Mouse (Mus musculus): ENCODE measurements around the gene Eid1.

Gene Eid1

DNA sequence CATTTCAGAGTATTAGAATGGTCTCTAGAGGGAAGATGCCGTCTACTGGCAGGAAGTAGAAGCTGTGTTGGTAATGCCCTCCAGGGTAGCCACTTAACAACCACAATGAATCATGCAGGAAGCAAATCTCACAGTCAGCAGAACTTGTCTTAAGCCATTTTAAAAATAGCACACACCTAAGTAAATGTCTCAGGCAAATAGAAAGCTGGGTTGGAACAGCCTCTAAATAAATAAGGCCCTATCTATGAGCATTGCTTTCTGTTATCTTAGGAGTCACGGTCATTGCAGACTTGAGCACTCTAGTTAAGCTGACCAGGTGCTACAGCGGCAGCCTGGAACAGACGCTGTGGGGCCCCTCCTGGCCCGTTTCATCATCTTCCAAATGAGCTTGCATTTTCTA, 5.7 kb upstream of the Eid1 start:
- DNase-seq (ENCODE audit: extremely low read depth, low read depth, low spot score): no peak

DNA sequence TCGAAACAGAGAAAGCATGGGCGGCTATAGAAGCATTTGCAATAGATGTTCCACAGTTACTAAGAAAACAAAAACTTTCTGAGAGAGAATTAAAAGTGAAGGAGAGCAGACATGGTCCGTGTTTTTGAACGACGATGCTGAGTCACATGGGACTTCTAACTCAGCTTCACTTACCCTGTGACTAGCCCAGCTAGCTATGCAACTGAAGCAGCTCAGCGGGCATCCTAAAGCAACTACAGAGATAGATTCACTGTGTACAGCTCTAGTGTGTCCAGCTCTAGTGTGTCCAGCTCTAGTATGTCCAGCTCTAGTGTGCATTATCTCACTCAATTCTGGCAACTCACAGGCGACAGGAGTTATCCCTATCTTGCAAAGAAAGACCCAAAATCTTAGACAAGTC, 5.2 kb upstream of the Eid1 start:
- DNase-seq (ENCODE audit: extremely low read depth, low read depth, low spot score): no peak

DNA sequence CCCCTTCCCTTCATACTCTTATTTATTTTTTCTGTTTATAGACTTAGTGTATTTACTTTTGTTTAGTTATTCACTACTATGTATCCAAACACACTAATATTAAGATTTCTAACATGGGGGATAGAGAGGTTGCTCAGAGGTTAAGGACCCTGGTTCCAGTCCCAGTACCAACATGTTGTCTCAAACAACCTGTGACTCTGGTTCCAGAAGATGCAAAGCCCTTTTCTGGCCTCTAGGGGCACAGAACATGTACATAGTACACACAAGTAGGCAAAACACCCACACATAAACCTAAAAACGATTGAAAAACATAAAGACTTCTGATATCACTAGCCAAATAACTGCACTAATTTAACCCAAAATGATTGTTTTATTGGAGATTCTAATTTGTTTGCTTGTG, 2.0 kb upstream of the Eid1 start:
- no peak for DNase-seq (ENCODE audit: extremely low read depth, low read depth, low spot score)

DNA sequence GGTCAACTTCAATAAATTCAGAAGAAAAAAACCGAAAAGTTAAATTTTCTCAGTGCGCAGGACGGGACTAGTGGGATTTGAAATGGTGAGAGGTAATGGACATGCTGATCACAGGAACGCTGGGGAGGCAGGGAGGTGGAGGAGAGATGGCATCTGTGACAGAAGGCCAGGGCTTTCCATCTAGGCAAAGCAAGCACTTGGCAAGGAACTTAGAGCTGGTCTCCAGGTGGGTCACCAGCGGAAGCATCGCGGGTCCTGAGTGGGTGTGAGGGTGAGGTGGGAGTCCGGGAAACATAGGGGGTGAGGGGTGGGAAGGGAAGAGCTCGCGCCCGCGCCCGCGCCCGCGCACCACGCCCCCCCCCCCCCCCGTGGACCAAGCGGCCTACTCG, 333 bp upstream of the Eid1 start:
- DNase-seq (ENCODE audit: extremely low read depth, low read depth, low spot score): no peak

DNA sequence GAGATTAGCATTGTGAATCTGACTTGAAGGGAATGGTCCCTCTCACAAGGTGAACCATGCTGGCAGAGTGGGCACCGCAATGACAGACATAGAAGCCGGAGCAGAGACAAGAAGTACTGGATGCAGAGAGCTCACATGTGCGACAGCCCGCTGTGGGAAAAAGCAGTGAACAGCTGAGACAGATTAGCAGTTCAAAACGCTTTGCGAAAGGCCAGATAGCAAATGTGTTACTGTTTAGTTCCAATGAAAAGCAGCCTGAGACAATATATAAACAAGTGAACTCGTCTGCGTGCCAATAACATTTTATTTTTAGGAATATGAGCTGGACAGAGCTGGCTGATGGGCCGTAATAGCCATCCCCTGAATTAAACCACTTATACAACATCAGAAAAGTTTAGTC, 8.9 kb downstream of the Eid1 start:
- DNase-seq (ENCODE audit: extremely low read depth, low read depth, low spot score): no peak

DNA sequence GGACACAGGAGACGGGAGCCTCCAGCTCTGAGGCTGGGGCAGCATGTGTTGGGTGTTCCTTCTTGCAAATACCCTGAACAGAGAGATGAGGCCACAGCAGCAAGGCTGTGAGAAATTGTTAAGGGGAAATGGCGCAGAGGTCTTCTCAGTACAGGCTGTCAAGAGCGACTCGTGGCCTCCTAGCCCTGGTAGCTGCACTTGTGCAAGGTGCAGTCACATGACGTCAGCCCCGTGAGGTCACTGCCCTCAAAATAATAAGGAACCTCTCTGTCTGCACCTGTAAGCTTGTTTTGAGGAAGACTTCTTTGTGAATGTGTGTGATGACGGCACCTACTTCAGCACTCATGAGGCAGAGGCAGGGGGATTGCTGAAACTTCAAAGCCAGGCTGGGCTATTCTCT, 11.0 kb downstream of the Eid1 start:
- no peak for DNase-seq (ENCODE audit: extremely low read depth, low read depth, low spot score)

DNA sequence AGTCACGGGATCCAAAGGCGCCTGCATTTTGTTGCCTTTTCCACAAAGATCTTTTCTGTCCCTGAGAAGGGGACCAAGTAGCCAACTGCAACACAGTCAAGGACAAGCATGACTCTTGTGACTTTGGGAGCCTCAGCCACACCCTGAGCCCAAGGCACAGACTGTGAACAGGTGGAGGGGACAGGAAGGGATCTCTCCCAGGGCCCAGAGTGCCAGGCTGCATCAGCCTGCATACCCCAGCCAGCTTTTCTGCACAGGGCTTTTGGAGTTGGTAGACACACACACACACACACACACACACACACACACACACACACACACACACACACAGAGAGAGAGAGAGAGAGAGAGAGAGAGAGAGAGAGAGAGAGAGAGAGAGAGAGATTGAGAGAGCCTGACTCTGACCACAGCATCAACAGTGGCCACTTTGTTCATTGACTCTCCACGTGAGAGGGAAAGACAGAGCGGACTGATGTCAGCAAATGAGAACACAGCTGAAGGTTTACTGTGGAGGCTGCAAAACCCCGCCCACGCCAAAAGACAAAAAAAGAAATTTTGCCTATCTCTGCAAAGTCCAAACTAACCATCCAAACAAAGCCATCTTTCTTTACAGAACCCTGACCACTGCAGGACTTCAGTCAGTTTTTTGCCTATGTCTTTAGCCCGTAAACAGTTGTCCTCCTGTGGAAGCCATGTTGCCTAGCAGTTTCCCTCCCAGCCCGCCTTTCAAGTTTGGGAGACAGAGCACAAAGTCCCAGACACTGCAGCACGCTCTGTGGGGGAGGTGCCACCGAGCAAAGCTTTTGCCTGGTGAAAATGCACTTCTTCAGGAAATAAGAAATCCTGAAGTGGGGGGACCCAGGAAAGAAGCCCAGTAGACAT, 11.9 kb downstream of the Eid1 start:
- DNase-seq (ENCODE audit: extremely low read depth, low read depth, low spot score): no peak

DNA sequence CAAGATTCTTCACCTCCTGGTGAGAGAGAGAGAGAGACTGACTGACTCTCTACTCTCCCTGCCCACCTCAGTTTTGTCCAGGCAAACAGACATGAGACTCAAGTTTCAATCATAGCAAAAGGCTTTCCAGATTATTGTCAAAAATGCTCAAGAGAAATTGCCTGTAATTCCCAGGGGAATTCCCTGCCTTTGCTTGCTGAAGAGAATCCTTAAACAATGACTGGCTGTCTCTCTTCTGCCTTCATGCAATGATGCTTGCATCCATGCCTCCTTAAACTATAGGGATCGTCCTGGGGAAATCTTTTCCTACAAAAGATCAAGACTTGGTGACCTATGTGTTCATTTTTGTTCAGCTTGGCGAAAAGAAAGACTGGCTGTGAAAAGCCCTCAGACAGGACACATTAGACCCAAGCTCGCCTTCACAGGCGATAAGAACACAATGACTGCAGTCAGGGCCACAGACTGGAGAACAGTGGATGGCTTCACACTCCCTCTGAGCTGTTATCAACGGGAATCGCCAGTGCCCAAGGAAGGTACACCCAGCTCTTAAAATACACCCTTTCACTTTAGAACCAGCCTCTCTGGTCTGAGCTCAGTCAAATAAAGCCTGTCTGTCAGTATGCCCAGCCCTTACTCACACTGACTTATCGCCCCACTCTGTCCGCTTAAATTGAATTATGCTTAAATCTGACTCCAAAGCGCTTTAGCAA, 12.7 kb downstream of the Eid1 start:
- no peak for DNase-seq (ENCODE audit: extremely low read depth, low read depth, low spot score)

DNA sequence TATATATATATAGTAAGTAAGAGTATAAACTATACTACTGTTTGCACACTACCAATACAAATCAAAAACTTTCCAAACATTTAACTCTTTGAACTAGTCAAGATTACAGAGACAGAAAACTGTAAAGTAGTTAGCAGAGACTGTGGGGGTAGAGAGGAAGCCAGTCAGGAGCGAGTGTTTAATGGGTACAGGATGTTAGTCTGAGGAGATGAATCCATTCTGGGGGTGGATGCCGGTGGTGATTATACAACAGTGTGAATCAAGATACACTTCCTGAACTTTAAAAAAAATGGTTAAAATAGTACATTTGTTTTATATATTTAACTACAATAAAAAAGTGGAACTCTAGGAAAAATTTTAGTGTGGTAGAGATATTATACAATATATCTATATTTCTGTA, 19.1 kb downstream of the Eid1 start:
- DNase-seq (ENCODE audit: extremely low read depth, low read depth, low spot score): no peak

DNA sequence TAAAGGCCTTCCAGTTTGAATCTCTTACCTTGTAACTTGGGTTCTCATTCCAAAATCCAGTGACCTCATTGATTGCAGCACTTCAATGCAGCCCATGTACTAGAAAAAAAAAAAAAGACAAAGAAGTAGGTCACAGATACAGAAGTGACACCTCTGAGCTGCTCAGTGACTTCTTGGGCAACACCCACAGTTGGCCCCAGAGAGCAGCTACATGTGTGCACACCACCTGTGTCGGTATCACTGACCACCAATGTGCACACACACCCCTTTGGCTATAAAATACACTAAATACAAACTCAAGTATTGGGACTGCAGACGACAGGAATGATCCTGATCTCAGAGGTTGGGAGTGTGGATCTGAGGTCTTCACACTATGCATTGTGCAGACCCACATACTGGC, 21.9 kb downstream of the Eid1 start:
- DNase-seq (ENCODE audit: extremely low read depth, low read depth, low spot score): no peak

DNA sequence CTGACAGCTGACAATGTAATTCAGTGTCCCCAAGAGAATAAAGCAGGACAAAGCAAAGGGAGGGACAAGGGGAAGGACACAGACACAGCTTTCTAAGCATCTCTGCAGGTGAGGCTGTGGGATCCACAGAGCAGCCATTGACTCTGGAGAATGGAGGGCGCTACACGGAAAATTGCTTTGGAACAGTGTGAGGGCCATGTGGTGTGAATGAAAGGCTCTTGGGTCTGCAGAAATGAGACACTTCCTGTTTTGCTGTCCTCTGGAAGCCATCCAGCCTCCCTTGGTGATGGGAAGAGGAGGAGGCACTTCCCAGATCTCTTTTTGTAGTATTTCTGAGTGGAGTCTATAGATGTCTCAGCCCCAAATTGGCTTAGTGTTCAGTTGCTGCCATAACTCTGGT, 23.3 kb downstream of the Eid1 start:
- no peak for DNase-seq (ENCODE audit: extremely low read depth, low read depth, low spot score)

DNA sequence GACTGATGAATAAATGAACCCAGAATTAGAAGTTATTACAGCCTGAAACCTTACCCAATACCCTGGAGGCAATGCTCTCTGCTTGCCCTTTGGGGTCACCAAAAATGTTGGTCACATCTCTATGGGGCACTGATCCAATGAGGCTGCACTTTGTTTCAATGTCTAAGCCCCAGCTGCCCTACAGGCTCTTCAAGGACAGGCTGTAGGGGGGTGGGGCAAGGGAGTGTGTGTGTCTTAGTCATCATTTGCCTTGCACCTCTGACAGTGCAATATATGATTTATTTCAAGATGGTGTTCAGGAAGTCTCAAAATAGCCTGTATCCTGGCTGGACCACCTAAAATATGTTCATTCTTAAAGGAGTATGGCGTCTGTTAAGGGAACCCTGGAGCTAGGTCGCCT, 28.7 kb downstream of the Eid1 start:
- DNase-seq (ENCODE audit: extremely low read depth, low read depth, low spot score): no peak

DNA sequence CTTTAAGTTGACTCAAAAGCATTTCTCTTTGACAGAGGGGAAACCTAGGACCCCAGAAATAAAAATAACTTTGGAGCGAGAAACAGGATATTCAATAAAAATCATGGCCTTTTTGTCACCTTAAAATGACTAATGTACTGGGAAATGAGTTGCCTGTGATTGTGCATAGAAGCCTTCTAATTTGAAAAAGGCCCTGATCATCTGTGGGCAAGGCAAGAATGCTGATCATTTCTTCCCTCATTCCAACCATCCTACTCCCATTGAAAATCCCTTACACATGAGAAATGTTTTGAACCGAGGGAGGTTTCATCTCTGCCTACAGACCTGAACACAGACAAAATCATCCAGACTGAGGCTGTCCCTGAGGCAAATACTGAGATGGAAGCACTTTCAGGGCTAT, 30.0 kb downstream of the Eid1 start:
- DNase-seq (ENCODE audit: extremely low read depth, low read depth, low spot score): no peak

DNA sequence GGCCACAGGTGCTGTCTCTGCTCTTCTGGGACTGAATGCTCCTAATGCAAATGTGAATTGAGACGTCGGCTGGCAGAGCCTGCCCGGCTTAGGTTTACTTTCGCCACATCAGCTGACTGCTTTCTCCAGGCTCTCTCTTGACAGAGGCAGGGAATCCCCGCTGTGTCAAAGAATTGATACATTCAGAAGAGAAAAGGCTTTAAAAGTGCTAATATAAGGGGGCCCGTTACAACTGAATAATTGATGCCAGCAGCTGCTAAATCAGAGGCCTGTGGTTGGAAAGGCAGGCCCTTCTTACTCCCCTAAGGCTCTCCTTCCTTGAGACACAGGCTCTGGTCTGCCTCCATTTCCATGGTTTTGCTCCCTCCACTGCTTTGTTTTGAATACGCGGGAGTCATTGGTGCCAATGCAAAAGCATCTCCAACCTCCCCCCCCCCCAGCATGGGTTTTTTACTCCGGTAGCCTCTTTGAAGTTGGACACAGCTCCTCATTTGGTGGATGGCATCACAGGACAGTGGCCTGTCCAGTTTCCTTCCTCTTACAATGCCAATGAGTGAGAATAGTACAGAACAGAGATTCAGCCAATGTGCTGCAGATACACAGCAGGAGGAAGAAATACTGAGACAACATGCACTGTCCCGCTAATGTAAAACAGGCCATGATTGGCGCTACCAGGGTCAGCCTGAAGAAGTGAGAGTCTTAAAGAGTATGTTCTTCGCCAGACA, 32.2 kb downstream of the Eid1 start:
- DNase-seq (ENCODE audit: extremely low read depth, low read depth, low spot score): no peak

DNA sequence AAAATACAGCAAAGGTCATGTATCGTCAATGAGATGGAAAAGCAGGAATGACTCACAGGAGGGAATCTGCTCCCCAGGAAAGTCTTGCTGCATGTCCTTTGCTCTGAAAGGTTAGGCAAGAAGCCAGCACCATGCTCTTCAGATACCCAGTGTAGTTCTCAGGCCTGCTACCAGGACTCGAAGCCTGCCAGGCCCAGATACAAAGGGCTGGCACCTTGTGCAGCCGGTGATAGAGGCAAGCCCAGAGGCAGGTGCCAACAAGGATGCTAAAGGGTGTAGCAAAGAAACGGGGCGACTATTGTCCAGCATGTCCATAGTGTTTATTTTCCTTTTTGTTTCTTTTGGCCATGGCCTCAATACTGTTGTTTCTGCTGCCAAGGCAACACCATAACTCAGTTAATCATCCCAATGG, 33.6 kb downstream of the Eid1 start:
- DNase-seq (ENCODE audit: extremely low read depth, low read depth, low spot score): no peak

DNA sequence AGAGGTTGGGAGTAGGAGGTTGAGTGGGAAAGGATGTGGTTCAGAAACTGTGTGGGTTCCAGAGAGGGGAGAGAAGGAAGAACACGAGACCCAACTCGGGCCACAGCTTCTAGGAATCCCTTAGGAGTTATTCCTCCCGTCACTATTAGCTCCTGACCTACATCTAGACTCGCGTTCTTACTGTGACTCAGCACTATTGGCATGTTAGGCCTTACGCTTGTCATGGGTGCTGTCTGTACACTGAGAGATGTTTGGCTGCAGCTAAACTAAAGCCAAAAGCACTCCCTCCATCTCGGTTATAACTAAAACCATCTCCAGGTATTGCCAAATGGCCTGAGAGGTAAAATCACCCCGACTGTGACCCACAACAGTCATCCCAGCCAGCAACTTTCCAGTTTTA, 43.7 kb downstream of the Eid1 start:
- no peak for DNase-seq (ENCODE audit: extremely low read depth, low read depth, low spot score)

DNA sequence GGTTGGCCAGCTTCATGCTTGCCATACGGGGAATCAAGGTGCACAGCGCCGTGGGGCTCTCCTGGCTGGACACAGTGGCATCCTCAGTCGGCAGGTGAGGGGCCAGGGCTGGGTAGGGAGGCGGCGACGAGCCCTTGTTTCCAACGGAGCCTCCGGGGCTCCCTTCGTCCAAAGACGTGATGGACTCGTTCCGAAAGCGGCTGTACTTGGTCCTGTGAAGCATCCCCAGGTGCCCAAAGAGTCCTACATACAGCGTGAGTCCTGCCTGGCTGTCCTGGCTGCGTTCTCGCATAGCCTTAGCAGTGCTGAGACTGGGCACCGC, 50.2 kb downstream of the Eid1 start:
- no peak for DNase-seq (ENCODE audit: extremely low read depth, low read depth, low spot score)

DNA sequence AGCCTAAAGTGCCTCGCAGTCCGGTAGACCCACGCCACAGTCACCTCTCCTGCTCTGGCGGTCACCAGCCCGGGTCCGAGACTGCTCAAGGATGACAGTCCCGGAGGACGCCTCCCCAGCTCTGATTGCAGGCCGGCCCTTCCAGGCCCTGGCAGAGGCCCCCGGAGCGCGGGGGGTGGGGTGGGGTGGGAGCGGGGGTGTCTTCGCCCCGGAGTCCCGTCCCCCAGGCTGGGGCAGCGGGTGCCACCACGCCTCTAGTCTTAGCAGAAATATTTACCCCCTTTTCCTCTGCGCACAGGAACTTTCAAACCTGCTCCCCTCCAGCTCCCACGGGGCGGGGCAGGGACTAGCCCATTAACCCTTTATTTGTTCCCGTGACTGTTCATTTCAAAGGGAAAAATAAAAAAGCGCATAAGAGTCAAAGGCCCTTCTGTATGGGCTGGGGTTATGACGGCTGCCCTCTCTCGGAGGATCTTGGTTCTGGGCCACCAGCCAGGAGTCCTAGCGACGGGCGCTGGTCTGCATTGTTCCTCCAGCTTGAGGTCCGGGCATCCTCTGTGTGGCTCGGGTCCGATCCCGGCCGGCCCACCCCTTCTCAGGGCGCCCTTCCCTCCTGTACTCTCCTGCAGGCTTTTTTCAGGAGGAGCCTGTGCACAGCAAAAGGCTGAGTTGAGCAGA, 50.7 kb downstream of the Eid1 start:
- DNase-seq (ENCODE audit: extremely low read depth, low read depth, low spot score): no peak

DNA sequence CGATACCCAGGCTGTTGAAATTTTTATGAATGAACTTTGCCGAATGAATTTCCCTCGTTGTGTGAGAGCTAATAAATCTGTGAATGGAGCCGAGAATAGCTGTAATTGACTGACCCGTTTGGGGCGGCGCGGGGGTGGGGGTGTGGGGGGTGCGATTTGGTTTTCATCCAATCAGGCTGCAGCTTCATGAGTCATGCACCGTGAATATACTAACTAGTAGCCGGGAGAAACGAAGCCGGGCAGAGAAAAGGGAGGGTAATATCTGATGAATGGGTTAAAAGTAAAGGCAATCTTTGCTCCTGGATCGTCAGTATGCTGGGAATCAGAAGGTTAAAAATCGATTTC, 51.2 kb downstream of the Eid1 start, which contains the start of gene Shc4:
Shc4 (minus strand) TSS at position 63 of the 345 bp plus-strand sequence.
- no peak for DNase-seq (ENCODE audit: extremely low read depth, low read depth, low spot score)

Measured in fat pad, adult 2 months (tissue).